In the genomic region with DNA sequence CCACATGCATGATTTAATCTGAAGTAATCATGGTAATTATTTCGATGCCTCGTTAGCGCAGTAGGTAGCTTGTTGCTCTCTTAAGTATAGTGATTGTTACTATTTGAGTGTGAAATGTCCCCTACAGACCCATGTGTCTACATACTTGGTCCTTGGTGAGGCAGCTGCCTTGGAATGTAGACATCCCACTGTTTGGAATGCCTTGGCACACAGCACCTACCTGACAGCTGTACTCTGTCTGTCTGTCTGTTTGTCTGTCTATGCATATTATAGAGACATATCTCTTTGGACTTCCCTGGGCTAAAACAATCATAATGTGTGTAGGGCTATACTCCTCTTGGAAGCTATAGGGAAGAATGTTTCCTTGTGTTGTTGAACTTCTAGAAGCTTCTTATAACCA, we compare ENCODE assay signal across 14 mouse cellular contexts.
"Had no signal": no experiment of that assay in that cellular context is flagged by ENCODE, and none has a peak within 500 bp of the region (broad histone marks: within the 10 kb centered on the region; RNA-seq: fewer than 3 reads in every experiment).

No protein-coding gene starts in this region.

- H3K4me2 ChIP-seq: neural tube, embryonic 12.5 days; neural tube, embryonic 13.5 days; neural tube, embryonic 15.5 days; stomach, embryonic 15.5 days had no signal

- H3K27me3 ChIP-seq: neural tube, embryonic 12.5 days; neural tube, embryonic 15.5 days; stomach, embryonic 15.5 days had no signal

- H3K36me3 ChIP-seq: neural tube, embryonic 12.5 days; neural tube, embryonic 13.5 days; neural tube, embryonic 15.5 days; stomach, embryonic 15.5 days had no signal

- DNase-seq: retina, postnatal 1 day; right cerebral cortex, adult 18-20 months; right cerebral cortex, postnatal 25 days; right cerebral cortex, postnatal 4 days; spleen, adult 18-20 months; thymus, adult 18-20 months; thymus, adult 2 months; thymus, postnatal 14 days; thymus, postnatal 25 days; thymus, postnatal 4 days had no signal

- H3K4me3 ChIP-seq: neural tube, embryonic 12.5 days; neural tube, embryonic 13.5 days; neural tube, embryonic 15.5 days; stomach, embryonic 15.5 days had no signal
